Comparison of ENCODE assay signal across 26 mouse cellular contexts in genomic region chr15:12330389-12330788, GRCm38 (mm10). TPM values are rescaled to one million over a fixed set of nuclear protein-coding genes. Genes with fewer than 3 reads are reported as not detected.
DNase-seq lines count a peak whose midpoint lies in the region; ATAC-seq and TF ChIP-seq lines count a peak whose summit lies in the region.
"Had no signal": no experiment of that assay in that cellular context is flagged by ENCODE, and none has a peak within 500 bp of the region (broad histone marks: within the 10 kb centered on the region; RNA-seq: fewer than 3 reads in every experiment).

No protein-coding gene starts in this region.

- H3K4me3 ChIP-seq in embryonic facial prominence, embryonic 12.5 days = no peak overlapping the region
- H3K4me3 ChIP-seq in embryonic facial prominence, embryonic 10.5 days = no peak overlapping the region
- no peak overlapping the region for H3K4me3 ChIP-seq in heart, embryonic 13.5 days
- H3K4me3 ChIP-seq in limb, embryonic 13.5 days = no peak overlapping the region
- H3K4me3 ChIP-seq in limb, embryonic 10.5 days = no peak overlapping the region
- no peak overlapping the region for H3K4me3 ChIP-seq in limb, embryonic 14.5 days (replicated peaks; ENCODE audit: low read length)
- H3K4me3 ChIP-seq: erythroblast, embryonic 14.5 days; forebrain, embryonic 13.5 days; hindbrain, embryonic 13.5 days; liver, embryonic 13.5 days; neural tube, embryonic 12.5 days had no signal

- H3K4me1 ChIP-seq in embryonic facial prominence, embryonic 12.5 days = peaks cover 9% of the 10 kb centered on the region; the same call in 1 of the 2 replicates
- 0 out of 2 replicates have a peak, but pooled peaks cover 3% of the 10 kb centered on the region for H3K4me1 ChIP-seq in embryonic facial prominence, embryonic 10.5 days
- peaks cover 59% of the 10 kb centered on the region for H3K4me1 ChIP-seq in heart, embryonic 13.5 days
- H3K4me1 ChIP-seq in limb, embryonic 13.5 days = peaks cover 14% of the 10 kb centered on the region; the same call in 1 of the 2 replicates
- H3K4me1 ChIP-seq in limb, embryonic 10.5 days = no peaks in the 10 kb centered on the region
- H3K4me1 ChIP-seq in limb, embryonic 14.5 days (ENCODE audit: control insufficient read depth, insufficient read depth, low read length) = peaks cover 3% of the 10 kb centered on the region; the same call in 1 of the 2 replicates
- H3K4me1 ChIP-seq: forebrain, embryonic 13.5 days; neural tube, embryonic 12.5 days had no signal

- 85% methylated on average over 3 of the region's 3 CpGs for WGBS in embryonic facial prominence, embryonic 12.5 days
- 92% methylated on average over 3 of the region's 3 CpGs for WGBS in embryonic facial prominence, embryonic 10.5 days
- WGBS in heart, embryonic 13.5 days = 66% methylated on average over 3 of the region's 3 CpGs
- 94% methylated on average over 3 of the region's 3 CpGs for WGBS in limb, embryonic 13.5 days
- WGBS in limb, embryonic 10.5 days = 89% methylated on average over 3 of the region's 3 CpGs
- WGBS in limb, embryonic 14.5 days = 91% methylated on average over 3 of the region's 3 CpGs

- H3K9me3 ChIP-seq in embryonic facial prominence, embryonic 12.5 days = no peaks in the 10 kb centered on the region
- H3K9me3 ChIP-seq in embryonic facial prominence, embryonic 10.5 days = no peaks in the 10 kb centered on the region
- no peaks in the 10 kb centered on the region for H3K9me3 ChIP-seq in heart, embryonic 13.5 days
- H3K9me3 ChIP-seq in limb, embryonic 13.5 days = no peaks in the 10 kb centered on the region
- no peaks in the 10 kb centered on the region for H3K9me3 ChIP-seq in limb, embryonic 10.5 days (replicated peaks)
- H3K9me3 ChIP-seq in limb, embryonic 14.5 days (ENCODE audit: control insufficient read depth, low read length) = no peaks in the 10 kb centered on the region
- H3K9me3 ChIP-seq: forebrain, embryonic 13.5 days; hindbrain, embryonic 13.5 days; liver, embryonic 13.5 days; neural tube, embryonic 12.5 days had no signal

- H3K27me3 ChIP-seq in embryonic facial prominence, embryonic 12.5 days = no peaks in the 10 kb centered on the region
- no peaks in the 10 kb centered on the region for H3K27me3 ChIP-seq in embryonic facial prominence, embryonic 10.5 days (replicated peaks; ENCODE audit: low read depth, poor library complexity, severe bottlenecking)
- no peaks in the 10 kb centered on the region for H3K27me3 ChIP-seq in heart, embryonic 13.5 days (replicated peaks)
- H3K27me3 ChIP-seq in limb, embryonic 13.5 days = no peaks in the 10 kb centered on the region
- no peaks in the 10 kb centered on the region for H3K27me3 ChIP-seq in limb, embryonic 10.5 days (ENCODE audit: low read depth, poor library complexity, severe bottlenecking)
- H3K27me3 ChIP-seq in limb, embryonic 14.5 days (ENCODE audit: control insufficient read depth, insufficient read depth, low read length) = no peaks in the 10 kb centered on the region
- H3K27me3 ChIP-seq: forebrain, embryonic 13.5 days; hindbrain, embryonic 13.5 days; liver, embryonic 13.5 days; neural tube, embryonic 12.5 days had no signal

- no peak for TF ChIP-seq POLR2A in limb, embryonic 14.5 days (IDR thresholded peaks at IDR 0.05; ENCODE audit: borderline replicate concordance, extremely low read depth, insufficient read depth, insufficient read length)

- H3K27ac ChIP-seq in embryonic facial prominence, embryonic 12.5 days = 0 out of 2 replicates have a peak overlapping the region, but pooled peaks have one; percentile 6
- no peak overlapping the region for H3K27ac ChIP-seq in embryonic facial prominence, embryonic 10.5 days (replicated peaks)
- H3K27ac ChIP-seq in heart, embryonic 13.5 days (replicated peaks) = peak overlapping the region; percentile 69
- H3K27ac ChIP-seq in limb, embryonic 13.5 days = peak overlapping the region; percentile 15; the same call in 1 of the 2 replicates
- H3K27ac ChIP-seq in limb, embryonic 10.5 days = no peak overlapping the region
- H3K27ac ChIP-seq in limb, embryonic 14.5 days (replicated peaks; ENCODE audit: low read depth, low read length) = 0 out of 2 replicates have a peak overlapping the region, but pooled peaks have one; percentile 26
- H3K27ac ChIP-seq: forebrain, embryonic 13.5 days; hindbrain, embryonic 13.5 days; liver, embryonic 13.5 days; neural tube, embryonic 12.5 days had no signal

- no peak overlapping the region for H3K9ac ChIP-seq in embryonic facial prominence, embryonic 12.5 days
- peak overlapping the region; percentile 19; the same call in 1 of the 2 replicates for H3K9ac ChIP-seq in heart, embryonic 13.5 days
- H3K9ac ChIP-seq in limb, embryonic 13.5 days = no peak overlapping the region
- no peak overlapping the region for H3K9ac ChIP-seq in limb, embryonic 14.5 days (ENCODE audit: low read depth, low read length, severe bottlenecking)
- H3K9ac ChIP-seq: forebrain, embryonic 13.5 days; hindbrain, embryonic 13.5 days; liver, embryonic 13.5 days; lung, embryonic 14.5 days; neural tube, embryonic 12.5 days had no signal

- ATAC-seq in embryonic facial prominence, embryonic 12.5 days (ENCODE audit: insufficient number of reproducible peaks, insufficient read depth, low FRiP score, low TSS enrichment) = no peak
- no peak for ATAC-seq in heart, embryonic 13.5 days (ENCODE audit: extremely low read depth, insufficient number of reproducible peaks, low FRiP score, low TSS enrichment)
- ATAC-seq in limb, embryonic 13.5 days (ENCODE audit: low FRiP score, low read depth) = no peak
- ATAC-seq in limb, embryonic 14.5 days (ENCODE audit: low FRiP score, low read depth) = no peak
- ATAC-seq: forebrain, embryonic 13.5 days had no signal

- no peak overlapping the region for H3K4me2 ChIP-seq in embryonic facial prominence, embryonic 12.5 days (replicated peaks)
- no peak overlapping the region for H3K4me2 ChIP-seq in heart, embryonic 13.5 days
- H3K4me2 ChIP-seq in limb, embryonic 13.5 days (replicated peaks) = no peak overlapping the region
- no peak overlapping the region for H3K4me2 ChIP-seq in limb, embryonic 14.5 days (replicated peaks; ENCODE audit: low read depth, low read length, severe bottlenecking)
- H3K4me2 ChIP-seq: forebrain, embryonic 13.5 days; hindbrain, embryonic 13.5 days; liver, embryonic 13.5 days; lung, embryonic 14.5 days; neural tube, embryonic 12.5 days had no signal

- DNase-seq in embryonic facial prominence, embryonic 10.5 days (ENCODE audit: low spot score) = no peak
- DNase-seq in heart, adult 8-10 months (ENCODE audit: low spot score) = no peak
- no peak for DNase-seq in limb, embryonic 10.5 days (ENCODE audit: low spot score)
- no peak for DNase-seq in limb, embryonic 14.5 days (ENCODE audit: low spot score)
- no peak for DNase-seq in frontal cortex, postnatal 10 days (ENCODE audit: low spot score in 2 of 2)
- DNase-seq: adrenal gland, postnatal 25 days; cerebellum, adult 9-11 months; gastrocnemius, postnatal 36 days; heart, postnatal 14 days; kidney, adult 11 months; layer of hippocampus, adult 9-11 months; liver, embryonic 13.5 days; lung, embryonic 14.5 days; midbrain, embryonic 14.5 days; right cerebral cortex, postnatal 25 days; thymus, adult 18-20 months; thymus, postnatal 36 days had no signal

- H3K36me3 ChIP-seq in embryonic facial prominence, embryonic 12.5 days = no peaks in the 10 kb centered on the region
- H3K36me3 ChIP-seq in embryonic facial prominence, embryonic 10.5 days (replicated peaks) = peaks cover 19% of the 10 kb centered on the region
- H3K36me3 ChIP-seq in heart, embryonic 13.5 days = peaks cover 11% of the 10 kb centered on the region; the same call in 1 of the 2 replicates
- peaks cover 5% of the 10 kb centered on the region for H3K36me3 ChIP-seq in limb, embryonic 13.5 days
- H3K36me3 ChIP-seq in limb, embryonic 10.5 days = peaks cover 22% of the 10 kb centered on the region
- peaks cover 11% of the 10 kb centered on the region for H3K36me3 ChIP-seq in limb, embryonic 14.5 days (ENCODE audit: control insufficient read depth, insufficient read depth, low read length)
- H3K36me3 ChIP-seq: hindbrain, embryonic 13.5 days had no signal

RNA-seq across cellular contexts. Expression of gene 1810049J17Rik, which starts 8.7 kb away (rescaled TPM):
- polyA plus RNA-seq in embryonic facial prominence, embryonic 12.5 days (2016; fragmentation: Nextera tagmentation; extraction: Ambion mirVana) = 1.7 and 2.0 TPM in 2 replicates
- polyA plus RNA-seq in embryonic facial prominence, embryonic 10.5 days (2016; fragmentation: Nextera tagmentation; extraction: Ambion mirVana) = not detected in 2 replicates
- polyA plus RNA-seq in heart, embryonic 13.5 days (2015; fragmentation: Nextera tagmentation; extraction: Ambion mirVana) = 0.78 and 1.3 TPM in 2 replicates
- under 1 TPM in 1 of 4 experiments, not detected in 3; 0.65 TPM for total RNA-seq in heart, adult 8-10 months (2022)
- polyA plus RNA-seq in limb, embryonic 13.5 days (2015; fragmentation: Nextera tagmentation; extraction: Ambion mirVana) = 0.84 TPM in 1 of 2 replicates, not detected in the other
- 0.68 and 1.4 TPM in 2 replicates for polyA plus RNA-seq in limb, embryonic 10.5 days (2016; fragmentation: Nextera tagmentation; extraction: Ambion mirVana)
- polyA plus RNA-seq in limb, embryonic 14.5 days (2012; rRNA removed) = not detected in 2 replicates
- polyA plus RNA-seq in limb, embryonic 14.5 days (2014; fragmentation: Nextera tagmentation; extraction: Ambion mirVana) = 0.62 and 2.1 TPM in 2 replicates
- total RNA-seq: adrenal gland, postnatal 25 days; gastrocnemius, postnatal 36 days had no signal
- polyA plus RNA-seq: brain, embryonic 14.5 days; erythroblast, embryonic 14.5 days; forebrain, embryonic 13.5 days; hindbrain, embryonic 13.5 days; large intestine, adult 2 months had no signal

RNA-seq across cellular contexts. Expression of gene Golph3, which starts 9.1 kb away (rescaled TPM):
- polyA plus RNA-seq in embryonic facial prominence, embryonic 12.5 days (2016; fragmentation: Nextera tagmentation; extraction: Ambion mirVana) = 97.2 and 104 TPM in 2 replicates
- 61.0 and 61.5 TPM in 2 replicates for polyA plus RNA-seq in embryonic facial prominence, embryonic 10.5 days (2016; fragmentation: Nextera tagmentation; extraction: Ambion mirVana)
- polyA plus RNA-seq in heart, embryonic 13.5 days (2015; fragmentation: Nextera tagmentation; extraction: Ambion mirVana) = 60.1 and 63.0 TPM in 2 replicates
- 10 to 100 TPM; 64.8 to 73.0 (median 72.5) TPM for total RNA-seq in heart, adult 8-10 months (2022)
- polyA plus RNA-seq in limb, embryonic 13.5 days (2015; fragmentation: Nextera tagmentation; extraction: Ambion mirVana) = 84.1 and 91.9 TPM in 2 replicates
- polyA plus RNA-seq in limb, embryonic 10.5 days (2016; fragmentation: Nextera tagmentation; extraction: Ambion mirVana) = 65.9 and 75.5 TPM in 2 replicates
- 99.9 and 132 TPM in 2 replicates for polyA plus RNA-seq in limb, embryonic 14.5 days (2012; rRNA removed)
- 112 and 115 TPM in 2 replicates for polyA plus RNA-seq in limb, embryonic 14.5 days (2014; fragmentation: Nextera tagmentation; extraction: Ambion mirVana)

Comparison
In these comparisons a context has a peak if more than half of its experiments do, and no peak if none do; other contexts are left out.
1. H3K27ac ChIP-seq: peak in embryonic facial prominence, embryonic 12.5 days (single experiment), heart, embryonic 13.5 days (single experiment), limb, embryonic 13.5 days (single experiment) and limb, embryonic 14.5 days (single experiment); none in embryonic facial prominence, embryonic 10.5 days (single experiment) and limb, embryonic 10.5 days (single experiment).